ENCODE assay signal across 8 mouse cellular contexts in the genomic region with DNA sequence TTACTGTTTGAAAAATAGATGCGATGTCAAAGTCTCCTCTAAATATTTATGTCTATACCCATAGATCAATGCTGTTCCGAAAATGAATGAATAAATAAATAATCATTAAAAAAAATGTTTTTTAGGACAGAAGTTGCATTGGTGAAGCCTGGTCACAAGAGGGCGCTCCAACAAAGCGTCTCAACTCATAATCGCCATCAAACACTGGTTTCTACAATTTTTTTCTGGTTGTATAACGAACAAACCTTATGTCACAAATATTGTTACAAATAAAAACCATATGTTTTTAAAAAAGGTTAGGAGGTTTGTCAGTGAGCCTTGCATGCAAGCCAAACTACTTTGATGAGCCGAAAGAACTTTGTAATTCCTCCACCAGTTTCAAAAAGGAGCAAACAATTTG. TPM values are rescaled to one million over a fixed set of nuclear protein-coding genes. Genes with fewer than 3 reads are reported as not detected.
DNase-seq lines count a peak whose midpoint lies in the region; ATAC-seq and TF ChIP-seq lines count a peak whose summit lies in the region.

No protein-coding gene starts in this region.

- no peaks in the 10 kb centered on the region for H3K36me3 ChIP-seq in kidney, embryonic 16.5 days (ENCODE audit: insufficient read depth, low read length)
- no peaks in the 10 kb centered on the region for H3K36me3 ChIP-seq in E14TG2a.4 (ENCODE audit: insufficient read depth, low read length)

- peak; percentile 67 for DNase-seq in adrenal gland, postnatal 14 days
- DNase-seq in adrenal gland, adult 2 months, result no peak
- peak; percentile 58 for DNase-seq in kidney, postnatal 10 days
- DNase-seq in embryo, embryonic 10 days (ENCODE audit: low spot score), result peak; percentile 63
- peak; percentile 12 for DNase-seq in lung, postnatal 25 days (ENCODE audit: low spot score)
- no peak for DNase-seq in spleen, postnatal 36 days (ENCODE audit: low spot score in 2 of 2)

- ATAC-seq in kidney, embryonic 16.5 days (ENCODE audit: low FRiP score, low TSS enrichment), result no peak

- no peak overlapping the region for H3K9ac ChIP-seq in kidney, embryonic 16.5 days (replicated peaks; ENCODE audit: low read length)

- 14% methylated on average over 7 of the region's 7 CpGs for WGBS in kidney, embryonic 16.5 days

- H3K4me1 ChIP-seq in kidney, embryonic 16.5 days (ENCODE audit: insufficient read depth, low read length), result no peaks in the 10 kb centered on the region
- H3K4me1 ChIP-seq in E14TG2a.4 (replicated peaks; ENCODE audit: low read depth, low read length), result no peaks in the 10 kb centered on the region; the same call in 1 of the 2 replicates

- H3K9me3 ChIP-seq in kidney, embryonic 16.5 days (ENCODE audit: low read length), result no peaks in the 10 kb centered on the region
- H3K9me3 ChIP-seq in E14TG2a.4 (ENCODE audit: low read length), result peaks cover 2% of the 10 kb centered on the region; the same call in 1 of the 2 replicates

- peak; percentile 82 for TF ChIP-seq CTCF in E14TG2a.4 (conservative IDR thresholded peaks at IDR 0.05; ENCODE audit: low read length)

- H3K27ac ChIP-seq in kidney, embryonic 16.5 days (ENCODE audit: low read length), result no peak overlapping the region

- H3K4me2 ChIP-seq in kidney, embryonic 16.5 days (replicated peaks; ENCODE audit: low read depth, low read length), result no peak overlapping the region

- H3K4me3 ChIP-seq in kidney, embryonic 16.5 days (ENCODE audit: low read length), result no peak overlapping the region
- no peak overlapping the region for H3K4me3 ChIP-seq in E14TG2a.4 (replicated peaks; ENCODE audit: low read length)

- H3K27me3 ChIP-seq in kidney, embryonic 16.5 days (ENCODE audit: insufficient read depth, low read length), result peaks cover 27% of the 10 kb centered on the region
- H3K27me3 ChIP-seq in E14TG2a.4 (ENCODE audit: insufficient read depth, low read length), result 0 out of 2 replicates have a peak, but pooled peaks cover 2% of the 10 kb centered on the region

RNA-seq across cellular contexts. Expression of gene Anxa2, which starts 52.2 kb away (rescaled TPM):
- 302 and 335 TPM in 2 replicates for total RNA-seq in adrenal gland, postnatal 14 days (2021)
- total RNA-seq in adrenal gland, adult 2 months (2021), result 100 to 1,000 TPM; 349 to 528 TPM
- 194 and 230 TPM in 2 replicates for polyA plus RNA-seq in adrenal gland, adult 2 months (2012; rRNA removed)
- polyA plus RNA-seq in kidney, embryonic 16.5 days (2015; fragmentation: Nextera tagmentation; extraction: Ambion mirVana), result 669 and 753 TPM in 2 replicates

Comparison
In these comparisons a context has a peak if more than half of its experiments do, and no peak if none do; other contexts are left out.
1. DNase-seq: peak in adrenal gland, postnatal 14 days (single experiment), kidney, postnatal 10 days (single experiment), embryo, embryonic 10 days (single experiment) and lung, postnatal 25 days (single experiment); none in adrenal gland, adult 2 months (single experiment) and spleen, postnatal 36 days (0 of 2).